Mouse (Mus musculus): ENCODE data around the gene Rapgef5.

- no peak for TF ChIP-seq CTCF (IDR thresholded peaks at IDR 0.05; ENCODE audit: low read depth)
- TF ChIP-seq EP300 (optimal IDR thresholded peaks at IDR 0.05), result no peak
Observed at GRCm38 (mm10) chr12:117781360-117781759, 265.1 kb downstream of the Rapgef5 start.

All from stomach, postnatal 0 days (tissue).